Mouse (Mus musculus) brown adipose tissue, adult 24 weeks (tissue): ENCODE measurements around the gene Cox8a. TPM values are rescaled to one million over a fixed set of nuclear protein-coding genes. Genes with fewer than 3 reads are reported as not detected.
A peak's percentile ranks its signal among the peaks of the same experiment; 100 is the strongest.

Source experiments
- H3K27ac ChIP-seq: fragments of 200-500 bp; replicated peaks from 2 replicates; pipeline ENCODE4 v1.5.1; 2012; ENCODE audit warnings: low read depth, mild to moderate bottlenecking, low read length
- H3K4me1 ChIP-seq: fragments of 200-500 bp; 2 replicates; pipeline ENCODE4 v1.6.1; 2012; ENCODE audit warnings: low read length, mixed read lengths; ENCODE audit not compliant: control insufficient read depth, insufficient read depth, insufficient read length
- H3K4me3 ChIP-seq: fragments of 200-500 bp; 2 replicates; pipeline ENCODE4 v1.5.1; 2012; ENCODE audit warnings: low read depth, mild to moderate bottlenecking, low read length, moderate library complexity; ENCODE audit not compliant: insufficient read depth
- polyA plus RNA-seq: library from polyadenylated mRNA; stranded (reverse); fragments of >200 nt; gene quantifications from 2 replicates; pipeline ENCODE4 v1.2.4, GENCODE M21; 2012; ENCODE audit not compliant: missing spikeins, insufficient read depth, insufficient read length

Gene Cox8a
- polyA plus RNA-seq, 1 experiment: 4,380 TPM

- Histone ChIP-seq H3K4me3 (peak overlapping the region; percentile 86), H3K4me1 (peaks cover 4% of the 10 kb centered on the region; the same call in 1 of the 2 replicates)
Observed at GRCm38 (mm10) chr19:7205326-7205725, 12.1 kb downstream of the Cox8a start.

DNA sequence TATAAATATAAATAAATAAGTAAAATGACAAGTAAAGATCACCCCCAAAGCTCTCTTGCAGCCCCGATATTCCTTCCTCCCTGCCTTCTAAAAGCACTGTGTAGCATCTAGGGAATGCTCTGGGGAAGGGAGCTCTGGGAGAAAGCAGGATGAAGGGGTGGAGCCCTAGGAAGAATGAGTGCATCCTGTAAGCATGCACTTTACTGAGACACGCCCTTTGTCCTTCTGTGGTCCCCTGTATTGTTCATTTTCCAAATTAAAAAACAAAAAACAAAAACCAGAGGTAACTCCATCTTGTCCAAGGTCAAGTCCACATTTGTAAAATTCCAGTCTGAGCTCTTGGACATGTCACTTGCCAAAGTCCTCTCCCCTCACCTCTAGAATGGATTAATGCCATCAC, 12.5 kb downstream of the Cox8a start:
- Histone ChIP-seq H3K27ac (peak overlapping the region; percentile 71; the same call in 1 of the 2 replicates), H3K4me3 (peak overlapping the region; percentile 86), H3K4me1 (peaks cover 4% of the 10 kb centered on the region; the same call in 1 of the 2 replicates)

More at GRCm38 (mm10) chr19:7205326-7205725, 12.1 kb downstream of the Cox8a start:
- peak overlapping the region; percentile 71 for H3K27ac ChIP-seq

- Histone ChIP-seq H3K27ac (no peak overlapping the region), H3K4me3 (no peak overlapping the region), H3K4me1 (peaks cover 4% of the 10 kb centered on the region)
Observed at GRCm38 (mm10) chr19:7200427-7200826, 17.0 kb downstream of the Cox8a start.

DNA sequence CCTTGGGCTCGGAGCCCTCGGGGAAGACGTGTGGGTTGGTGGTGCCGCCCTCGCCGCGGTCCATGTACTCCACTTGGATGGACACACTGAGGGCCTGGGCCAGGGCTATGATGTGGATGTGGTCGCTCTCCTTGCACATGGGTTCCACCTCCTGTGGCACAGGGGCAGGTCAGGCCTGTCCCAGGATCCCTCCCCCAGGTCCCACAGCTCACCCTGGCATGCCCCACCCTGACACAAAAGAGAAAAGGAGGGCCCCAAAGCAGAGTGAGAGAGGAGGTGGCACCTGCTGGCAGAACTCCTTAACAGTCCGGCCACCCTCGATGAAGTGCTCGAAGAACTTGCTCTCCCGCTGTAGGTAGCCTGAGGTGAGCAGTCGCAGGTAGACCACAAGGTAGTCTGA, 18.3 kb downstream of the Cox8a start:
- Histone ChIP-seq H3K4me3 (no peak overlapping the region), H3K27ac (no peak overlapping the region), H3K4me1 (no peaks in the 10 kb centered on the region; the same call in 1 of the 2 replicates)

- Histone ChIP-seq H3K4me1 (no peaks in the 10 kb centered on the region; the same call in 1 of the 2 replicates), H3K4me3 (no peak overlapping the region), H3K27ac (no peak overlapping the region)
Observed at GRCm38 (mm10) chr19:7197445-7197844, 20.0 kb downstream of the Cox8a start.

DNA sequence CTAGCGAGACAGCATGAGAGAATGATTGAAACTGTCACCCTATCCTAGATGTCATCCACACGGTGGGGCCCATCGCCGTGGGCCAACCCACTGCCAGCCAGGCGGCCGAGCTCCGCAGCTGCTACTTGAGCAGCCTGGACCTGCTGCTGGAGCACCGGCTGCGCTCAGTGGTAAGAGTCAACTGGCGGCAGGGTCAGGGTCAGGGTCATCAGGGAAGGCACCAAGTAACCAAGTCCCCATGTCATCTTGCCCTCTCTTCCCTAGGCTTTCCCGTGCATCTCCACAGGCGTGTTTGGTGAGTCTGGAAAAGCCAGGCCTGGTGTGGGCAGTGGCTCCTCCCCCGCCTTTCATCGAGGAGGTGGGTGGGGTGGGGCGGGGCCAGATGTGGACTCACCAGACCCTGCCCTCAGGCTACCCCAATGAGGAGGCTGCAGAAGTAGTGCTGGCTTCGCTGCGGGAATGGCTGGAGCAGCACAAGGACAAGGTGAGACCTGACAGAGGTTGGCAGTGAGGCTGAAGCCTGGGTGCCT, 20.6 kb downstream of the Cox8a start:
- H3K4me1 ChIP-seq: no peaks in the 10 kb centered on the region; the same call in 1 of the 2 replicates
- H3K27ac ChIP-seq: no peak overlapping the region
- no peak overlapping the region for H3K4me3 ChIP-seq

- H3K4me1 ChIP-seq: no peaks in the 10 kb centered on the region; the same call in 1 of the 2 replicates
- H3K4me3 ChIP-seq: no peak overlapping the region
- H3K27ac ChIP-seq: no peak overlapping the region
Observed at GRCm38 (mm10) chr19:7195900-7196728, 21.3 kb downstream of the Cox8a start.

GRCm38 (mm10) chr19:7192561-7192967, 24.9 kb downstream of the Cox8a start:
- Histone ChIP-seq H3K4me1 (no peaks in the 10 kb centered on the region; the same call in 1 of the 2 replicates), H3K4me3 (no peak overlapping the region), H3K27ac (no peak overlapping the region)

- Histone ChIP-seq H3K27ac (no peak overlapping the region), H3K4me3 (no peak overlapping the region), H3K4me1 (no peaks in the 10 kb centered on the region; the same call in 1 of the 2 replicates)
Observed at GRCm38 (mm10) chr19:7191639-7192038, 25.8 kb downstream of the Cox8a start.

DNA sequence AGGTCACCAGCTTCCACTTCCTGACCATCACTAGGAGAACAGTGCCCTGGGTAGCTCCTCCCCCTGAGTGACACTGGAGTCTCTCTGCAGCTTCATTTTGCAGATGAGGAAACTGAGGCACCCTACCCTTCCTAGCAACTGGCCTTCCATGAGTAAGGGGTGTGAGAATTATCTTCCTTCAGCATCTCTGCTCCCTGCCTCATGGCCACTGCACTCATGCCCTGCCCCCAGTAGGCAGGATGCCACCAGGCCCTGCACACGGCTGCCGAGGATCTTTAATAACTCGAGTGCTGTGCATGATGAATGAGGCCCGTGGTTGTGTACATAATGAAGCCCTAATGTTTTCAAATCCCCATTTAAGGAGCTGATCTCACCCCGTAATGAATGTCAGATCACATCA, 26.4 kb downstream of the Cox8a start:
- no peak overlapping the region for H3K27ac ChIP-seq
- no peak overlapping the region for H3K4me3 ChIP-seq
- no peaks in the 10 kb centered on the region for H3K4me1 ChIP-seq

GRCm38 (mm10) chr19:7189026-7189425, 28.4 kb downstream of the Cox8a start:
- no peak overlapping the region for H3K27ac ChIP-seq
- H3K4me1 ChIP-seq: no peaks in the 10 kb centered on the region
- no peak overlapping the region for H3K4me3 ChIP-seq

DNA sequence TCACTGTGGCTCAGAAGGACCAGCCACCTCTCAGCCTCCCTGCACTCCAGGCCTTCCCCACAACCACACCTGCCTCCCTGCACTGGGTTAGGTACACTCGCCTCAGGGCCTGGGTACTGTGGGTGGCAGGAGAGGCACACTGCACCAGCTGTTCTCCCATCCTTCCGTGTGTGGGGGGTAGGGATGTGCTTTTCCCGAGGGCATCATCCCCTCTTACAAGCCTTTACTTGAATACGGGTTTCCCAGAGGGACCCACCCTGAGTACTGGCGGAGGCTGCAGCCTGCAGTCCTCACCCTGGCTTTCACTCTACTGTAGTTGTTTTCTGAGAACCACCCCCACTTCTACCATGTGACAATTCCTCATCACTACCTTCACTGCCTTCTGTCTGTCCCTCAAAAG, 30.3 kb downstream of the Cox8a start:
- Histone ChIP-seq H3K4me1 (peaks cover 2% of the 10 kb centered on the region; the same call in 1 of the 2 replicates), H3K27ac (no peak overlapping the region), H3K4me3 (no peak overlapping the region)

DNA sequence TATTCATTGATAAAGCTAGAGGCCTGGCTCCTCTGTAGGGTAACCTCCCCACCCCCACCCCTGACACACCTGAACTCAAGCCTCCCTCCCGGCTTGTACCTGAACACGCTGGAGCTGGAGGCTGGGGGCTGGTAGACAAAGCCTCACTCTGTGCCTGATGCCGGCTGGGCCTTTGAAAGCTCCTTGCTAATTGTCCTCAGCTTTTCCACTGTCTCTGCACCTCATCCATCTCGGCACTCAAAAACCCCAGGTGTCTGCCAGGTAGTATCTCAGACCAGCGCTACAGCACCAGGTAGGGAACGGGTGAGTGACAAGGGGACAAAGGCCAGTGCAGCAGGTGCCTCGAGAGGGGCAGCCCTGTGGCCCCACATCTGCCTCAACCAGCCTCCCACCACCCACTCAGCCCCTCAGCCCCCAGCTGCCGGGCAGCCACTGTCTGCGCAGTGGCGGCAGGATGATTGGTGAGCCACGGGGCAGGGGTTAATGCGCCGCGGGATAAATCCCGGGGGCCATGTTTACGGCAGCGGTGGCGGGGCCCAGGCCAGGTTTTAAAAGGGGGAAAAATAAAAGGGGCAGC, 31.6 kb downstream of the Cox8a start:
- Histone ChIP-seq H3K4me3 (no peak overlapping the region), H3K27ac (no peak overlapping the region), H3K4me1 (peaks cover 6% of the 10 kb centered on the region)

DNA sequence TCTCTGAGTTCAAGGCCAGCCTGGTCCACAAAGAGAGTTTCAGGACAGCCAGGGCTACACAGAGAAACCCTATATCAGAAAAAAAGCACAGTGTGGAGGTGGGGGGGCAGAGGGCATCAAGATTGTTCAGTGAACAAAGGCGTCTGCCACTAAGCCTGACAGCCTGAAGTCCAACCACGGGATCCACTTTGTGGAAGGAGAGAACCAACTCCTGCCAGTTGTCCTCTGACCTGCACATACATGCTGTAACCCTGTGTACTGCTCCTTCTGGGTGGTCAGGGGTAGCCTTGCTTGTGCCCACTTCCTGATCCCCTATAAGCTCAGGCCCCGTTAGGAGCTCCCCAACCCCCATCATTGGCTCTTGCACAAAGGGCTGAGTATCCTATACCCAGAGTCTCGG, 32.4 kb downstream of the Cox8a start:
- no peak overlapping the region for H3K27ac ChIP-seq
- H3K4me1 ChIP-seq: peaks cover 7% of the 10 kb centered on the region
- H3K4me3 ChIP-seq: no peak overlapping the region

GRCm38 (mm10) chr19:7183419-7183818, 34.0 kb downstream of the Cox8a start:
- H3K27ac ChIP-seq: no peak overlapping the region

More at GRCm38 (mm10) chr19:7183419-7183818, 34.0 kb downstream of the Cox8a start:
- H3K4me3 ChIP-seq: no peak overlapping the region
- peaks cover 9% of the 10 kb centered on the region for H3K4me1 ChIP-seq
